Mouse (Mus musculus): ENCODE measurements around the gene Olfr847. TPM values are rescaled to one million over a fixed set of nuclear protein-coding genes. Genes with fewer than 3 reads are reported as not detected.

Olfr847 gene
- 0.04 TPM for polyA plus RNA-seq (2012; fragmentation: generic; extraction: Trizol)
- long read RNA-seq, experiment 1 = 0 reads
- long read RNA-seq, experiment 2 = 0 reads

DNA sequence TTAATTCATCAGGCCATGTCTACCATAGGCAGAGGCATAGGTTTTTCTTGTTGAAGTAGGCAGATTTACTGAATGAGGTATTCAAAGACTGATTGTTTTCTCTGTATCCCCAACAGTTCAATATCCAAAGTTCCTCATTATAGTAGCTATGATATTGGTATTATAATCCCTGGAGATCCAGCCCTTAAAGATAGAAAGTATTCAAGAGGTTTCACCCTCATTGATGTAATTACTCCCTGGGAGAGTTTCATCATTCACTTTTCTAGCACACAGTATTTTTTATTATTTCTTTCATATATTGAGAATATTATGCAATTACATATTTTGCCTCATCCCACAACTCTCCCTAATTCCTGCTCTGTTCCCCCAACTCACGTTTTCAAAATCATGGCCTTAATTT is at the start of gene Olfr847:
Gene Olfr847, minus strand, starts transcription at position 101 of the 400 bp plus-strand sequence.
- Histone ChIP-seq H3K79me3 (ENCODE audit: low read depth) (no peaks in the 10 kb centered on the region), H3K79me2 (ENCODE audit: control insufficient read depth, insufficient read depth) (no peaks in the 10 kb centered on the region), H3K27me3 (ENCODE audit: control insufficient read depth, insufficient read depth, insufficient read length) (no peaks in the 10 kb centered on the region), H3ac (ENCODE audit: control insufficient read depth, insufficient read length, low read depth) (no peak within 1 kb of the TSS), H3K4me3 (ENCODE audit: insufficient read depth, poor library complexity, severe bottlenecking) (no peak within 1 kb of the TSS), H3K36me3 (ENCODE audit: control insufficient read depth, insufficient read depth) (no peaks in the 10 kb centered on the region)
- TF ChIP-seq CTCF (IDR thresholded peaks at IDR 0.05; ENCODE audit: control insufficient read depth, insufficient read depth, insufficient read length) (no peak), MYOD1 (IDR thresholded peaks at IDR 0.05; ENCODE audit: control insufficient read depth, insufficient read length, low read depth) (no peak), FOSL1 (IDR thresholded peaks at IDR 0.05; ENCODE audit: insufficient read depth, low read length, poor library complexity, severe bottlenecking) (no peak), MYOG (IDR thresholded peaks at IDR 0.05; ENCODE audit: control insufficient read depth, extremely low read depth, insufficient read length) (no peak), CEBPB (IDR thresholded peaks at IDR 0.05; ENCODE audit: low read depth) (no peak), USF1 (IDR thresholded peaks at IDR 0.05; ENCODE audit: low read depth) (no peak), MAX (IDR thresholded peaks at IDR 0.05) (no peak)

DNA sequence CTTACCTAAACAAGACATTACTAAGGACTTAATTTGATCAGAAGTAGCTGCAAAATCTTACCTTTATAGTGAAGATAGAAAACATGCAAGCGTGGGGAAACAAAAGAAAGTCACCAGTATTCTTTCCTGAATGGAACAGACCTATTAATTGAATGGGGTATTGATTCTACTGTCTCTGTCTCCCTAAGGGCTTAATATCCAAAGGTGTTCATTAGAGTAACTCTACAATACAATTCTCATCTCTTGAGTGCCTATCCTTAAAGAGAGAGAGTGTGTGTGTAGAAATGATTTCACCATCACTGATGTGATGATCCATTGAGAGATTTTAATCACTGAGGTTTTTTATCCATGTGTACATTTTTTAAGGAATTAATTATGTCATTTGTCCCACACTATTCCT is 14.6 kb downstream of the Olfr847 start, which contains the start of gene Olfr846:
Gene Olfr846, minus strand, starts transcription at position 101 of the 400 bp plus-strand sequence.
- no peak within 1 kb of the TSS for H3ac ChIP-seq (ENCODE audit: control insufficient read depth, insufficient read length, low read depth)
- H3K27me3 ChIP-seq (ENCODE audit: control insufficient read depth, insufficient read depth, insufficient read length) = no peaks in the 10 kb centered on the region
- H3K4me3 ChIP-seq (ENCODE audit: insufficient read depth, poor library complexity, severe bottlenecking) = no peak within 1 kb of the TSS
- H3K79me3 ChIP-seq (ENCODE audit: low read depth) = no peaks in the 10 kb centered on the region
- no peaks in the 10 kb centered on the region for H3K36me3 ChIP-seq (ENCODE audit: control insufficient read depth, insufficient read depth)
- H3K79me2 ChIP-seq (ENCODE audit: control insufficient read depth, insufficient read depth) = no peaks in the 10 kb centered on the region
- TF ChIP-seq CEBPB (IDR thresholded peaks at IDR 0.05; ENCODE audit: low read depth) = no peak
- TF ChIP-seq MYOG (IDR thresholded peaks at IDR 0.05; ENCODE audit: control insufficient read depth, extremely low read depth, insufficient read length) = no peak

GRCm38 (mm10) chr9:19336157-19336556 is 42.3 kb downstream of the Olfr847 start, which contains the start of gene Olfr845:
Gene Olfr845, plus strand, starts transcription at chr9:19336457.
- TF ChIP-seq CEBPB (IDR thresholded peaks at IDR 0.05; ENCODE audit: low read depth) (no peak), USF1 (IDR thresholded peaks at IDR 0.05; ENCODE audit: low read depth) (no peak), FOSL1 (IDR thresholded peaks at IDR 0.05; ENCODE audit: insufficient read depth, low read length, poor library complexity, severe bottlenecking) (no peak), MYOG (IDR thresholded peaks at IDR 0.05; ENCODE audit: control insufficient read depth, extremely low read depth, insufficient read length) (no peak)
- H3K4me3 ChIP-seq (ENCODE audit: insufficient read depth, poor library complexity, severe bottlenecking) = no peak within 1 kb of the TSS
- H3ac ChIP-seq (ENCODE audit: control insufficient read depth, insufficient read length, low read depth) = no peak within 1 kb of the TSS
- H3K36me3 ChIP-seq (ENCODE audit: control insufficient read depth, insufficient read depth) = no peaks in the 10 kb centered on the region
- H3K79me3 ChIP-seq (ENCODE audit: low read depth) = no peaks in the 10 kb centered on the region
- H3K27me3 ChIP-seq (ENCODE audit: control insufficient read depth, insufficient read depth, insufficient read length) = no peaks in the 10 kb centered on the region
- H3K79me2 ChIP-seq (ENCODE audit: control insufficient read depth, insufficient read depth) = no peaks in the 10 kb centered on the region

Other genes with a start within 250 kb of the Olfr847 start
- not detected for gene Olfr837, start 242.4 kb downstream of the Olfr847 start, polyA plus RNA-seq (2012; fragmentation: generic; extraction: Trizol)
- gene Olfr839-ps1, start 201.4 kb downstream of the Olfr847 start, polyA plus RNA-seq (2012; fragmentation: generic; extraction: Trizol) = under 0.01 TPM
- gene Olfr843, start 126.7 kb downstream of the Olfr847 start, polyA plus RNA-seq (2012; fragmentation: generic; extraction: Trizol) = not detected
- not detected for gene Olfr844, start 62.3 kb downstream of the Olfr847 start, polyA plus RNA-seq (2012; fragmentation: generic; extraction: Trizol)
- 0.01 TPM for gene Olfr845, start 42.2 kb downstream of the Olfr847 start, polyA plus RNA-seq (2012; fragmentation: generic; extraction: Trizol)
- gene Olfr846, start 14.7 kb downstream of the Olfr847 start, polyA plus RNA-seq (2012; fragmentation: generic; extraction: Trizol) = 0.04 TPM
- 0.01 TPM for gene Olfr849, start 61.6 kb upstream of the Olfr847 start, polyA plus RNA-seq (2012; fragmentation: generic; extraction: Trizol)
- not detected for gene Olfr850, start 99.6 kb upstream of the Olfr847 start, polyA plus RNA-seq (2012; fragmentation: generic; extraction: Trizol)
- gene Olfr851, start 114.6 kb upstream of the Olfr847 start, polyA plus RNA-seq (2012; fragmentation: generic; extraction: Trizol) = not detected
- gene Olfr853, start 162.4 kb upstream of the Olfr847 start, polyA plus RNA-seq (2012; fragmentation: generic; extraction: Trizol) = not detected
- not detected for gene Olfr854, start 188.7 kb upstream of the Olfr847 start, polyA plus RNA-seq (2012; fragmentation: generic; extraction: Trizol)
- not detected for gene Olfr855, start 203.9 kb upstream of the Olfr847 start, polyA plus RNA-seq (2012; fragmentation: generic; extraction: Trizol)
- 4.3 TPM for gene Zfp317, start 243.4 kb upstream of the Olfr847 start, polyA plus RNA-seq (2012; fragmentation: generic; extraction: Trizol)

Data from C2C12 (cell line).